Mouse (Mus musculus): ENCODE results near the gene Cacng8. TPM values are rescaled to one million over a fixed set of nuclear protein-coding genes. Genes with fewer than 3 reads are reported as not detected.

Cacng8 gene
- 0.82 and 0.88 TPM in 2 replicates for polyA plus RNA-seq (2012; rRNA removed)

- H3K27ac ChIP-seq (ENCODE audit: control insufficient read depth, insufficient read depth, low read length) = no peak within 1 kb of the TSS
- WGBS = 1% methylated on average over 7 of the region's 7 CpGs
- H3K4me3 ChIP-seq (ENCODE audit: control insufficient read depth, insufficient read depth, low read length) = no peak within 1 kb of the TSS
These were observed at the start of gene Cacng8 for GRCm38 (mm10) chr7:3390413-3391080. TSS of gene Cacng8 (plus strand) at chr7:3390683.

GRCm38 (mm10) chr7:3343861-3344260 lies 46.6 kb upstream of the Cacng8 start:
- TF ChIP-seq CTCF (IDR thresholded peaks at IDR 0.05; ENCODE audit: borderline replicate concordance, control insufficient read depth, extremely low read depth, insufficient read depth, low read length, poor library complexity) (no peak), POLR2A (IDR thresholded peaks at IDR 0.05; ENCODE audit: control insufficient read depth, extremely low read depth, insufficient read depth, low read length, poor library complexity) (no peak)
- Histone ChIP-seq H3K4me1 (replicated peaks; ENCODE audit: control insufficient read depth, insufficient read depth, low read length) (no peaks in the 10 kb centered on the region), H3K27ac (ENCODE audit: control insufficient read depth, insufficient read depth, low read length) (no peak overlapping the region), H3K36me3 (ENCODE audit: control insufficient read depth, insufficient read depth, low read length) (no peaks in the 10 kb centered on the region), H3K4me3 (ENCODE audit: control insufficient read depth, insufficient read depth, low read length) (no peak overlapping the region), H3K27me3 (ENCODE audit: control insufficient read depth, insufficient read depth, low read length) (no peaks in the 10 kb centered on the region)
- 61% methylated on average over 3 of the region's 3 CpGs for WGBS
- DNase-seq = no peak

More at GRCm38 (mm10) chr7:3390413-3391080, at the start of gene Cacng8:
- no peak for DNase-seq
- Histone ChIP-seq H3K4me1 (replicated peaks; ENCODE audit: control insufficient read depth, insufficient read depth, low read length) (no peaks in the 10 kb centered on the region), H3K36me3 (ENCODE audit: control insufficient read depth, insufficient read depth, low read length) (no peaks in the 10 kb centered on the region), H3K27me3 (ENCODE audit: control insufficient read depth, insufficient read depth, low read length) (no peaks in the 10 kb centered on the region)
- TF ChIP-seq CTCF (IDR thresholded peaks at IDR 0.05; ENCODE audit: borderline replicate concordance, control insufficient read depth, extremely low read depth, insufficient read depth, low read length, poor library complexity) (no peak), POLR2A (IDR thresholded peaks at IDR 0.05; ENCODE audit: control insufficient read depth, extremely low read depth, insufficient read depth, low read length, poor library complexity) (no peak)

- TF ChIP-seq CTCF (IDR thresholded peaks at IDR 0.05; ENCODE audit: borderline replicate concordance, control insufficient read depth, extremely low read depth, insufficient read depth, low read length, poor library complexity) = no peak
- TF ChIP-seq POLR2A (IDR thresholded peaks at IDR 0.05; ENCODE audit: control insufficient read depth, extremely low read depth, insufficient read depth, low read length, poor library complexity) = no peak
- no peaks in the 10 kb centered on the region for H3K36me3 ChIP-seq (ENCODE audit: control insufficient read depth, insufficient read depth, low read length)
- H3K4me3 ChIP-seq (ENCODE audit: control insufficient read depth, insufficient read depth, low read length) = no peak overlapping the region
- H3K27ac ChIP-seq (ENCODE audit: control insufficient read depth, insufficient read depth, low read length) = no peak overlapping the region
- H3K4me1 ChIP-seq (replicated peaks; ENCODE audit: control insufficient read depth, insufficient read depth, low read length) = no peaks in the 10 kb centered on the region
- H3K27me3 ChIP-seq (ENCODE audit: control insufficient read depth, insufficient read depth, low read length) = no peaks in the 10 kb centered on the region
- DNase-seq = no peak
- WGBS = 91% methylated on average over 3 of the region's 3 CpGs
These were observed 45.2 kb upstream of the Cacng8 start for GRCm38 (mm10) chr7:3345301-3345700.

- TF ChIP-seq CTCF (IDR thresholded peaks at IDR 0.05; ENCODE audit: borderline replicate concordance, control insufficient read depth, extremely low read depth, insufficient read depth, low read length, poor library complexity) (no peak), POLR2A (IDR thresholded peaks at IDR 0.05; ENCODE audit: control insufficient read depth, extremely low read depth, insufficient read depth, low read length, poor library complexity) (no peak)
- H3K4me3 ChIP-seq (ENCODE audit: control insufficient read depth, insufficient read depth, low read length) = no peak overlapping the region
- DNase-seq = no peak
- 83% methylated on average over 20 of the region's 20 CpGs for WGBS
- no peak overlapping the region for H3K27ac ChIP-seq (ENCODE audit: control insufficient read depth, insufficient read depth, low read length)
- H3K36me3 ChIP-seq (ENCODE audit: control insufficient read depth, insufficient read depth, low read length) = no peaks in the 10 kb centered on the region
- no peaks in the 10 kb centered on the region for H3K27me3 ChIP-seq (ENCODE audit: control insufficient read depth, insufficient read depth, low read length)
- H3K4me1 ChIP-seq (replicated peaks; ENCODE audit: control insufficient read depth, insufficient read depth, low read length) = no peaks in the 10 kb centered on the region
These were observed 42.9 kb upstream of the Cacng8 start for GRCm38 (mm10) chr7:3347366-3348287.

GRCm38 (mm10) chr7:3348326-3348725 lies 42.2 kb upstream of the Cacng8 start:
- WGBS = 86% methylated on average over 5 of the region's 5 CpGs
- no peak for TF ChIP-seq CTCF (IDR thresholded peaks at IDR 0.05; ENCODE audit: borderline replicate concordance, control insufficient read depth, extremely low read depth, insufficient read depth, low read length, poor library complexity)
- TF ChIP-seq POLR2A (IDR thresholded peaks at IDR 0.05; ENCODE audit: control insufficient read depth, extremely low read depth, insufficient read depth, low read length, poor library complexity) = no peak
- no peak overlapping the region for H3K4me3 ChIP-seq (ENCODE audit: control insufficient read depth, insufficient read depth, low read length)
- DNase-seq = no peak
- no peaks in the 10 kb centered on the region for H3K36me3 ChIP-seq (ENCODE audit: control insufficient read depth, insufficient read depth, low read length)
- H3K27me3 ChIP-seq (ENCODE audit: control insufficient read depth, insufficient read depth, low read length) = no peaks in the 10 kb centered on the region
- H3K27ac ChIP-seq (ENCODE audit: control insufficient read depth, insufficient read depth, low read length) = no peak overlapping the region
- no peaks in the 10 kb centered on the region for H3K4me1 ChIP-seq (replicated peaks; ENCODE audit: control insufficient read depth, insufficient read depth, low read length)

- Histone ChIP-seq H3K4me1 (replicated peaks; ENCODE audit: control insufficient read depth, insufficient read depth, low read length) (no peaks in the 10 kb centered on the region), H3K27ac (ENCODE audit: control insufficient read depth, insufficient read depth, low read length) (no peak overlapping the region), H3K27me3 (ENCODE audit: control insufficient read depth, insufficient read depth, low read length) (no peaks in the 10 kb centered on the region), H3K4me3 (ENCODE audit: control insufficient read depth, insufficient read depth, low read length) (no peak overlapping the region), H3K36me3 (ENCODE audit: control insufficient read depth, insufficient read depth, low read length) (no peaks in the 10 kb centered on the region)
- TF ChIP-seq CTCF (IDR thresholded peaks at IDR 0.05; ENCODE audit: borderline replicate concordance, control insufficient read depth, extremely low read depth, insufficient read depth, low read length, poor library complexity) (no peak), POLR2A (IDR thresholded peaks at IDR 0.05; ENCODE audit: control insufficient read depth, extremely low read depth, insufficient read depth, low read length, poor library complexity) (no peak)
- 90% methylated on average over 9 of the region's 9 CpGs for WGBS
- no peak for DNase-seq
These were observed 40.7 kb upstream of the Cacng8 start for GRCm38 (mm10) chr7:3349775-3350174.

Data from thymus, adult 2 months (tissue).